Mouse (Mus musculus): ENCODE measurements at regions not wholly inside any gene's neighbourhood (a gene's known extent, or its start where the extent isn't known, plus 50 kb on each side); places are given as distances from the start of the nearest gene placed in this dataset.

DNA sequence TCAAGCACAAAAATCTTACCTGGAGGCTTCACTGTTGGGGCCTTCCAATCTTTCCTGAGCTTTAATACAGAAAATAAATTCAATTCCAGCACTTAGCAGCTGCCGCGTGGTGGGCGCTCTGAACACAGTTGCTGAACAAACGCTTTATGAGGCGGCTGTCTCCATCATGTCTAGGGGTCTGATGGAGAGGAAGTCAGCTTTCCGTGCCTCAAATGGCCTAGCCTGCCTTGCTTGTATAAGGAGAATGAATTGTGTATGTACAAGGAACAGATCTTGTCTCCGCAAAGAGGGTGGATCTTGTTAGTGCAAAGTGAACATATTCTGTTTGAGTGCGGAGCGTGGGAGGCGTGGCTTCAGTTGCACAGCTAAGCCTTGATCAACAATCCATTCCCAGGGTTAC lies 155.4 kb downstream of the Unc5cl start:
- Histone ChIP-seq H3K27ac (ENCODE audit: low read depth, low read length) (no peak overlapping the region), H3K4me3 (ENCODE audit: low read depth, low read length) (no peak overlapping the region), H3K27me3 (ENCODE audit: control insufficient read depth, insufficient read depth, low read length) (no peaks in the 10 kb centered on the region), H3K36me3 (ENCODE audit: control insufficient read depth, insufficient read depth, low read length) (no peaks in the 10 kb centered on the region), H3K4me2 (no peak overlapping the region), H3K9ac (ENCODE audit: low read length) (no peak overlapping the region), H3K9me3 (ENCODE audit: control insufficient read depth, low read length) (no peaks in the 10 kb centered on the region), H3K4me1 (ENCODE audit: control insufficient read depth, insufficient read depth, low read length) (no peaks in the 10 kb centered on the region)
- DNase-seq (ENCODE audit: low spot score, missing footprints) = no peak
- ATAC-seq (ENCODE audit: low FRiP score) = no peak
- 88% methylated on average over 10 of the region's 10 CpGs for WGBS

DNA sequence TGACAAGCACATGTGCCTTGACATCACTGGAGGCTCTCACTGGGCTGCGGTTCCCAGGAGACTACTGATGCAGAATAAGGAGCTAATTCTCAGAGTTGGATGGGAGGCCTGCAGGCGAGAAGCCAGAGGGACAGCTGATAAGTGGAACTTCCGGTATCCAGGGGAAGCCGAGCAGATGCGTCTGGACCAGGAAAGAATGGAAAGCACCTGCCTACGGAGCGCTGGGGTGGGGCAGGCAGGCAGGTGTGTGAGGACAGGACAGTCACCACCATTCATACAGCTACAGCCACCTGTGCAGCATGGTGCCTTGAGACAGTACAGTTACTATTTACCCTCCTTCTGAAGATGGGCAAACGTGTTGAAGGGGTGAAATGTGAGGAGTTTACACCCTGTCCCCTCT lies 156.1 kb downstream of the Unc5cl start:
- WGBS = 87% methylated on average over 8 of the region's 8 CpGs
- no peak for ATAC-seq (ENCODE audit: low FRiP score)

DNA sequence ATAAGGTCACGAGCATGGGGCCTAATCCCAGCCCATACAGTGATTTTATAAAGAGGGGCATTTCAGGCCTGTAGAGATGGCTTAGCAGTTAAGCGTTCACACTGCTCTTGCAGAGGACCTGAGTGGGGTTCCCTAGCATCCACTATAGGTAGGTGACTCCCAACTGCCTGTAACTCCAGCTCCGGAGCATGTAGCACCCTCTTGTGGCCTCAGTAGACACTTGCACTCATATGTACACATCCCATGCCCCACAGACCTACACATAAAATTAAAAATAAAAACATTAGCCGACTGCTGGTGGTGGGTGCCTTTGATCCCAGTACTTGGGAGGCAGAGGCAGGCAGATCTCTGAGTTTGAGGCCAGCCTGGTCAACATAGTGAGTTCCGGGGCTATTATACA lies 158.8 kb downstream of the Unc5cl start:
- ATAC-seq (ENCODE audit: low FRiP score) = no peak
- Histone ChIP-seq H3K4me1 (ENCODE audit: control insufficient read depth, insufficient read depth, low read length) (no peaks in the 10 kb centered on the region), H3K27me3 (ENCODE audit: control insufficient read depth, insufficient read depth, low read length) (no peaks in the 10 kb centered on the region), H3K4me2 (no peak overlapping the region), H3K27ac (ENCODE audit: low read depth, low read length) (no peak overlapping the region), H3K9ac (ENCODE audit: low read length) (no peak overlapping the region), H3K36me3 (ENCODE audit: control insufficient read depth, insufficient read depth, low read length) (no peaks in the 10 kb centered on the region), H3K9me3 (ENCODE audit: control insufficient read depth, low read length) (no peaks in the 10 kb centered on the region), H3K4me3 (ENCODE audit: low read depth, low read length) (no peak overlapping the region)
- DNase-seq (ENCODE audit: low spot score, missing footprints) = no peak
- 93% methylated on average over 5 of the region's 5 CpGs for WGBS

More for the DNA sequence above, 156.1 kb downstream of the Unc5cl start:
- Histone ChIP-seq H3K36me3 (ENCODE audit: control insufficient read depth, insufficient read depth, low read length) (no peaks in the 10 kb centered on the region), H3K4me3 (ENCODE audit: low read depth, low read length) (no peak overlapping the region), H3K9me3 (ENCODE audit: control insufficient read depth, low read length) (no peaks in the 10 kb centered on the region), H3K27me3 (ENCODE audit: control insufficient read depth, insufficient read depth, low read length) (no peaks in the 10 kb centered on the region), H3K4me1 (ENCODE audit: control insufficient read depth, insufficient read depth, low read length) (no peaks in the 10 kb centered on the region), H3K27ac (ENCODE audit: low read depth, low read length) (no peak overlapping the region), H3K9ac (ENCODE audit: low read length) (no peak overlapping the region), H3K4me2 (no peak overlapping the region)
- DNase-seq (ENCODE audit: low spot score, missing footprints) = peak; percentile 6

DNA sequence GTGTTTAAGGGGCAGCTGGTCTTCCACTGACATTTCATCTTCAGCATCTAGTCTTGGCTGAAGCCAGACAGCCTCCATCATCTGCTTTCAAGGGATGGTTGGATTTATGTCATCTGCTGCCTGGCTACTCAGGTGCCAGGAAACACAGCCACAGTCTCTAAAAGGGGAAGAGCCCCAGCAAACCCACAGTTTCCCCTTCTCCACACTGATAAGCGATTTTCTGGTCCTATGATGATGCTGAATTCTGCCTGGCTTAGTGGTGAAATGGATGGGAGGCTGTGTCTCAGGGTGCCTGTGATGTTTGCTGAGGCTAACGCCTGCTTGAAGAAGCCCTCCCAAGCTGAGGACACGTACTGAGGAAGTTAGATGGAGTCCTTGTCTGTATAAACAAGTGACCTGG lies 160.5 kb downstream of the Unc5cl start:
- H3K9me3 ChIP-seq (ENCODE audit: control insufficient read depth, low read length) = no peaks in the 10 kb centered on the region
- H3K27me3 ChIP-seq (ENCODE audit: control insufficient read depth, insufficient read depth, low read length) = no peaks in the 10 kb centered on the region
- H3K9ac ChIP-seq (ENCODE audit: low read length) = no peak overlapping the region
- no peak overlapping the region for H3K27ac ChIP-seq (ENCODE audit: low read depth, low read length)
- H3K36me3 ChIP-seq (ENCODE audit: control insufficient read depth, insufficient read depth, low read length) = no peaks in the 10 kb centered on the region
- no peak overlapping the region for H3K4me2 ChIP-seq
- no peak for ATAC-seq (ENCODE audit: low FRiP score)
- no peaks in the 10 kb centered on the region for H3K4me1 ChIP-seq (ENCODE audit: control insufficient read depth, insufficient read depth, low read length)
- no peak overlapping the region for H3K4me3 ChIP-seq (ENCODE audit: low read depth, low read length)
- 71% methylated on average over 3 of the region's 3 CpGs for WGBS
- no peak for DNase-seq (ENCODE audit: low spot score, missing footprints)

DNA sequence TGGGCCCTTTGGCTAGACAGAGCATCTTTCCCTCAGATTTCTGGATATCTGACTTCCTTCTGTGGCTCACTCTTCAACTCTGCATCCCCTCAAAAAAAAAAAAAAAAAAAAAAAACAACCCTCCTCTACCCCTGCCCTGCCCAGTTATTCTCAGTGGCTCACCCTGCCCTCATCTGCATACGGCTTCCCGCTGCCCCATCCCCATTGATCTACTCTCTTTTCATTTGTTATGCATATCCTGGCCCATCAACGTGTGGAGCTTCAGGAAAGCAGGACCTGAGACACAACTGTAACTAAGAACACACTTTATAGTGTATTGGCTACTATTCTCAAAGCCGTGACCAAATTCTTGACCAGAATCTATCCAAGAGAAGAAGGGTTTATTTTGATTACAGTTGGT lies 161.5 kb downstream of the Unc5cl start:
- Histone ChIP-seq H3K4me3 (ENCODE audit: low read depth, low read length) (no peak overlapping the region), H3K27me3 (ENCODE audit: control insufficient read depth, insufficient read depth, low read length) (no peaks in the 10 kb centered on the region), H3K27ac (ENCODE audit: low read depth, low read length) (no peak overlapping the region), H3K36me3 (ENCODE audit: control insufficient read depth, insufficient read depth, low read length) (no peaks in the 10 kb centered on the region), H3K4me2 (no peak overlapping the region), H3K9ac (ENCODE audit: low read length) (no peak overlapping the region), H3K4me1 (ENCODE audit: control insufficient read depth, insufficient read depth, low read length) (no peaks in the 10 kb centered on the region), H3K9me3 (ENCODE audit: control insufficient read depth, low read length) (no peaks in the 10 kb centered on the region)
- DNase-seq (ENCODE audit: low spot score, missing footprints) (peak; percentile 12), ATAC-seq (ENCODE audit: low FRiP score) (no peak)
- 32% methylated on average over 4 of the region's 4 CpGs for WGBS

DNA sequence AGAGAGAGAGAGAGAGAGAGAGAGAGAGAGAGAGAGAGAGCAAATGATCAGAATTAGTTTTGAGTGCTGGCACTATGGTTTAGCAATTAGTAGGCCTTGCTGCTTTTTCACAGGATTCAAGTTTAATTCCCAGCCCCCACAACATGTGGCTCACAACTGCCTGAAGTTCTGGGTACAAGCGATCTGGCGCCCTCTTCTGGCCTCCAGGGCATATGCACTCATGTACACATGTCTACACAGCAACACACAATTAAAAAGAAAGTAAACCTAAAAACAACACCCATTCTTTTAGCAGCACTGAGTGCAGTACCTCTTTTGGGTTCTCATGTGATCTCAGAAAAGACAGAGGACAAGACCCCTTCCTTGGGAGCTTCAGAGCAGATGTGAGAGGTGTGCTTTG lies 166.2 kb downstream of the Unc5cl start:
- DNase-seq (ENCODE audit: low spot score, missing footprints) = no peak
- no peak overlapping the region for H3K4me3 ChIP-seq (ENCODE audit: low read depth, low read length)
- no peaks in the 10 kb centered on the region for H3K27me3 ChIP-seq (ENCODE audit: control insufficient read depth, insufficient read depth, low read length)
- H3K9me3 ChIP-seq (ENCODE audit: control insufficient read depth, low read length) = peaks cover 2% of the 10 kb centered on the region; the same call in 1 of the 2 replicates
- H3K27ac ChIP-seq (ENCODE audit: low read depth, low read length) = no peak overlapping the region
- no peak overlapping the region for H3K9ac ChIP-seq (ENCODE audit: low read length)
- no peaks in the 10 kb centered on the region for H3K4me1 ChIP-seq (ENCODE audit: control insufficient read depth, insufficient read depth, low read length)
- no peak for ATAC-seq (ENCODE audit: low FRiP score)
- no peak overlapping the region for H3K4me2 ChIP-seq
- H3K36me3 ChIP-seq (ENCODE audit: control insufficient read depth, insufficient read depth, low read length) = no peaks in the 10 kb centered on the region
- 59% methylated on average over 2 of the region's 2 CpGs for WGBS

DNA sequence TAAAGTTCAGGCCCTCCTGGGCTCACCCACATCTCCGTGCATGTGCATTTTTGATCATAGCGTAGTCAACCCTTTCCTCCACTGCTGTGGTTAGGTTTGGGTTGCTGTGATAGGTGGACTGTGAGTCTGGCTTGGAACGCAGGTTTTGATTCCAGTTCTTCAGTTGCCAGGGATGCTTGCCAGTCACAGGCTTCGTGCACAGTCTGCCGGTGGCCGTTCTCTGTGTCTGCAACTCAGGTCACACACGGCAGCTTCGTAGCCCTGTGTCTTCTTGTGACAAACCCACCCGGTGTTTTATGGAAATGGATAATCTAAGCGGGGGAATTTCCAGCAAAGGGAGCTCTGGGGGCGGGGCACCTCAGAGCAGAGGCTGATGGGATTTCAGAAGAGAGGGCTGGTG lies 167.0 kb downstream of the Unc5cl start:
- Histone ChIP-seq H3K27ac (ENCODE audit: low read depth, low read length) (no peak overlapping the region), H3K36me3 (ENCODE audit: control insufficient read depth, insufficient read depth, low read length) (no peaks in the 10 kb centered on the region), H3K4me3 (ENCODE audit: low read depth, low read length) (no peak overlapping the region), H3K4me2 (no peak overlapping the region), H3K9ac (ENCODE audit: low read length) (no peak overlapping the region), H3K27me3 (ENCODE audit: control insufficient read depth, insufficient read depth, low read length) (no peaks in the 10 kb centered on the region), H3K4me1 (ENCODE audit: control insufficient read depth, insufficient read depth, low read length) (no peaks in the 10 kb centered on the region), H3K9me3 (ENCODE audit: control insufficient read depth, low read length) (peaks cover 2% of the 10 kb centered on the region; the same call in 1 of the 2 replicates)
- no peak for ATAC-seq (ENCODE audit: low FRiP score)
- no peak for DNase-seq (ENCODE audit: low spot score, missing footprints)
- WGBS = 97% methylated on average over 11 of the region's 11 CpGs

DNA sequence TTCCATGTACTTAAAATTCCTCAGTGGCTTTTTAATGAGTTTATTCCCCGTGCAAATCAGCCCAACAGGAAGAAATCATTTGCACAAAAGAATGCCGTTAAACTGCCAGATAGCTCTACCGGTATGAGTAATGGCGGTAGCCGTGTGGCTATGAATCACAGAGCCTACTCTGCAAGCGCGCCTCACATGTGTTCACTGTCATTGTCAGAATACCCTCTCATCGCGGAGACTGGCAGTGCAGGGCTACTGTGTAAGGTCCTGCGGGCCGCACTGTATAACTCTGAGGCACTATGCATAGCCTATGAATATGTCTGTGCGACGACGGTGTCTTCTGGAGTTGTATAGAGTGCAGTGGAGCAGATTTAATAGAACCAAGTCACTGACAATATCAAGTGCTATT lies 170.2 kb downstream of the Unc5cl start:
- peak; percentile 10 for DNase-seq (ENCODE audit: low spot score, missing footprints)
- no peak for ATAC-seq (ENCODE audit: low FRiP score)

DNA sequence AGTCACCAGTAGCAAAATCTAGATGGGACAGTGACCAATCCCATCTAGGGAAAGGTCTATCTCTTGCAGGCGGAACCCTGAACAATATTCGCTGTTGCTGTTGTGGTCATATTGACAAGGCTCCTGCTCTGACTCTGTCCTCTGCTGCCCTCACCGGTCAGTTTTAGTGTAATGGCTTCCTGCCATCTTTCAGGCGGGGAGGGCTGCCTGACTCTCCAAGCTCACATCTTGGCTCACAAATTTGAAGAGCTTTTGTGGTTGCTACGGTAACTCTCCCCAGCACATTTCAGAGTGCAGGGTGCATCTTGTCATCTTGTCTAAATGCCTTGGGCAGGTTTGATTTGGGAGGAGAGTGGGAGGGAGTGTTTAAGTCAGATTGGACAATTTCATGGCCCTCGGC lies 171.3 kb downstream of the Unc5cl start:
- Histone ChIP-seq H3K4me1 (ENCODE audit: control insufficient read depth, insufficient read depth, low read length) (no peaks in the 10 kb centered on the region), H3K4me3 (ENCODE audit: low read depth, low read length) (no peak overlapping the region), H3K27me3 (ENCODE audit: control insufficient read depth, insufficient read depth, low read length) (no peaks in the 10 kb centered on the region), H3K36me3 (ENCODE audit: control insufficient read depth, insufficient read depth, low read length) (no peaks in the 10 kb centered on the region), H3K9me3 (ENCODE audit: control insufficient read depth, low read length) (peaks cover 2% of the 10 kb centered on the region; the same call in 1 of the 2 replicates), H3K27ac (ENCODE audit: low read depth, low read length) (no peak overlapping the region), H3K9ac (ENCODE audit: low read length) (no peak overlapping the region), H3K4me2 (no peak overlapping the region)
- peak; percentile 19 for DNase-seq (ENCODE audit: low spot score, missing footprints)
- ATAC-seq (ENCODE audit: low FRiP score) = no peak
- WGBS = 84% methylated on average over 6 of the region's 6 CpGs

More for the DNA sequence above, 170.2 kb downstream of the Unc5cl start:
- H3K9ac ChIP-seq (ENCODE audit: low read length) = no peak overlapping the region
- H3K36me3 ChIP-seq (ENCODE audit: control insufficient read depth, insufficient read depth, low read length) = no peaks in the 10 kb centered on the region
- 95% methylated on average over 14 of the region's 14 CpGs for WGBS
- H3K9me3 ChIP-seq (ENCODE audit: control insufficient read depth, low read length) = peaks cover 2% of the 10 kb centered on the region; the same call in 1 of the 2 replicates
- no peaks in the 10 kb centered on the region for H3K27me3 ChIP-seq (ENCODE audit: control insufficient read depth, insufficient read depth, low read length)
- H3K4me1 ChIP-seq (ENCODE audit: control insufficient read depth, insufficient read depth, low read length) = no peaks in the 10 kb centered on the region
- H3K4me3 ChIP-seq (ENCODE audit: low read depth, low read length) = no peak overlapping the region
- H3K4me2 ChIP-seq = no peak overlapping the region
- no peak overlapping the region for H3K27ac ChIP-seq (ENCODE audit: low read depth, low read length)

DNA sequence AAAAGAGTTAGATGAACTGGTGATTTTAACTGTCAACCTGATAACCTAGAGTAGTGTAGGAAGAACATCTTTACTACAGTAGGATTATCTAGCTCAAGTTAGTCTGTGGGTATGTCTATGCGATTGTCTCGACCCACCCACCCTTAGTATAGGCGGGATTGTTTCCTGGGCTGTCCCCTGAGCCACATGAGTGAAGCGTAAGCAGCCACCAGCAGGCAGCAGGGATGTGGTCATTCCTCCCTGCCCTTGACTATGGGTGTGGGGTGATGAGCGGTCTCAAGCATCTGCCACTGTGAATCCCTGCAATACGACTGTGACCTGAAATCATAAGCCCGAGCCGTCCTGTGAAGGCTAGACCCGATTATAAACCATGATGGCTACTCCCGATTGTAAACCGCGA lies 184.9 kb downstream of the Unc5cl start:
- WGBS = 92% methylated on average over 12 of the region's 12 CpGs
- Histone ChIP-seq H3K27me3 (ENCODE audit: control insufficient read depth, insufficient read depth, low read length) (no peaks in the 10 kb centered on the region), H3K36me3 (ENCODE audit: control insufficient read depth, insufficient read depth, low read length) (no peaks in the 10 kb centered on the region), H3K9me3 (ENCODE audit: control insufficient read depth, low read length) (no peaks in the 10 kb centered on the region), H3K27ac (ENCODE audit: low read depth, low read length) (no peak overlapping the region), H3K4me3 (ENCODE audit: low read depth, low read length) (no peak overlapping the region), H3K4me1 (ENCODE audit: control insufficient read depth, insufficient read depth, low read length) (no peaks in the 10 kb centered on the region), H3K9ac (ENCODE audit: low read length) (no peak overlapping the region), H3K4me2 (no peak overlapping the region)
- ATAC-seq (ENCODE audit: low FRiP score) = no peak
- DNase-seq (ENCODE audit: low spot score, missing footprints) = no peak

Measured in midbrain, embryonic 11.5 days (tissue).